Mouse (Mus musculus): ENCODE measurements around the gene Ms4a6d. TPM values are rescaled to one million over a fixed set of nuclear protein-coding genes. Genes with fewer than 3 reads are reported as not detected.
"Not testable (repeated sequence)": the region's sequence is repeated elsewhere in the genome, so short reads cannot be mapped to it uniquely, and the experiment has no call there.

Gene Ms4a6d
- polyA plus RNA-seq, 1 experiment from 2014 or later = 6.4 TPM

GRCm38 (mm10) chr19:11547911-11548310, 56.7 kb downstream of the Ms4a6d start:
- Histone ChIP-seq H3K9ac (no peak overlapping the region), H3K4me2 (no peak overlapping the region), H3K4me3 (no peak overlapping the region), H3K36me3 (no peaks in the 10 kb centered on the region), H3K27me3 (no peaks in the 10 kb centered on the region), H3K9me3 (no peaks in the 10 kb centered on the region), H3K4me1 (no peaks in the 10 kb centered on the region), H3K27ac (no peak overlapping the region)
- no peak for ATAC-seq (ENCODE audit: borderline replicate concordance, extremely low read depth, low FRiP score, low TSS enrichment)

GRCm38 (mm10) chr19:11544383-11544782, 60.3 kb downstream of the Ms4a6d start:
- not testable (repeated sequence) for H3K36me3 ChIP-seq; H3K4me3 ChIP-seq; H3K4me1 ChIP-seq; H3K27ac ChIP-seq; ATAC-seq (ENCODE audit: borderline replicate concordance, extremely low read depth, low FRiP score, low TSS enrichment); H3K9me3 ChIP-seq; H3K27me3 ChIP-seq; H3K9ac ChIP-seq; H3K4me2 ChIP-seq
- 59% methylated on average over 2 of the region's 2 CpGs for WGBS

- H3K9ac ChIP-seq; H3K27ac ChIP-seq; H3K27me3 ChIP-seq; H3K9me3 ChIP-seq; H3K36me3 ChIP-seq; H3K4me2 ChIP-seq; H3K4me1 ChIP-seq; ATAC-seq (ENCODE audit: borderline replicate concordance, extremely low read depth, low FRiP score, low TSS enrichment); H3K4me3 ChIP-seq: not testable (repeated sequence)
- WGBS = 66% methylated on average over 1 of the region's 1 CpGs
Observed at GRCm38 (mm10) chr19:11540166-11540821, 64.4 kb downstream of the Ms4a6d start.

- ATAC-seq (ENCODE audit: borderline replicate concordance, extremely low read depth, low FRiP score, low TSS enrichment) = no peak
- 0 out of 2 replicates have a peak, but pooled peaks cover 5% of the 10 kb centered on the region for H3K4me1 ChIP-seq
- H3K36me3 ChIP-seq = no peaks in the 10 kb centered on the region
- H3K9me3 ChIP-seq = no peaks in the 10 kb centered on the region
- 15% methylated on average over 2 of the region's 2 CpGs for WGBS
- no peak overlapping the region for H3K4me2 ChIP-seq
- no peak overlapping the region for H3K27ac ChIP-seq
- H3K27me3 ChIP-seq = no peaks in the 10 kb centered on the region
- H3K4me3 ChIP-seq = no peak overlapping the region
- no peak overlapping the region for H3K9ac ChIP-seq
Observed at GRCm38 (mm10) chr19:11537336-11537735, 67.3 kb downstream of the Ms4a6d start.

Other genes with a start within 250 kb of the Ms4a6d start
- 4.6 and 6.4 TPM in 2 replicates for gene Ms4a4a, start 229.3 kb downstream of the Ms4a6d start, polyA plus RNA-seq (2015; fragmentation: Nextera tagmentation; extraction: Ambion mirVana)
- 1.2 and 1.9 TPM in 2 replicates for gene Ms4a4c, start 200.1 kb downstream of the Ms4a6d start, polyA plus RNA-seq (2015; fragmentation: Nextera tagmentation; extraction: Ambion mirVana)
- gene Ms4a4b, start 161.3 kb downstream of the Ms4a6d start, polyA plus RNA-seq (2015; fragmentation: Nextera tagmentation; extraction: Ambion mirVana) = 0.04 and 0.69 TPM in 2 replicates
- 6.0 and 7.9 TPM in 2 replicates for gene Ms4a6c, start 135.5 kb downstream of the Ms4a6d start, polyA plus RNA-seq (2015; fragmentation: Nextera tagmentation; extraction: Ambion mirVana)
- gene Gm8369, start 118.9 kb downstream of the Ms4a6d start, polyA plus RNA-seq (2015; fragmentation: Nextera tagmentation; extraction: Ambion mirVana) = 0.22 TPM in 1 of 2 replicates, not detected in the other
- 4.9 and 7.1 TPM in 2 replicates for gene Ms4a6b, start 88.3 kb downstream of the Ms4a6d start, polyA plus RNA-seq (2015; fragmentation: Nextera tagmentation; extraction: Ambion mirVana)
- 1.2 and 1.4 TPM in 2 replicates for gene Ms4a4d, start 68.0 kb downstream of the Ms4a6d start, polyA plus RNA-seq (2015; fragmentation: Nextera tagmentation; extraction: Ambion mirVana)
- gene Ms4a2, start 18.9 kb upstream of the Ms4a6d start, polyA plus RNA-seq (2015; fragmentation: Nextera tagmentation; extraction: Ambion mirVana) = 0.17 and 0.23 TPM in 2 replicates
- 0.19 TPM in 1 of 2 replicates, not detected in the other for gene Ms4a3, start 36.0 kb upstream of the Ms4a6d start, polyA plus RNA-seq (2015; fragmentation: Nextera tagmentation; extraction: Ambion mirVana)
- gene Oosp2, start 55.7 kb upstream of the Ms4a6d start, polyA plus RNA-seq (2015; fragmentation: Nextera tagmentation; extraction: Ambion mirVana) = not detected in 2 replicates
- not detected in 2 replicates for gene Oosp1, start 86.3 kb upstream of the Ms4a6d start, polyA plus RNA-seq (2015; fragmentation: Nextera tagmentation; extraction: Ambion mirVana)
- not detected in 2 replicates for gene Oosp3, start 92.2 kb upstream of the Ms4a6d start, polyA plus RNA-seq (2015; fragmentation: Nextera tagmentation; extraction: Ambion mirVana)
- gene Gif, start 142.7 kb upstream of the Ms4a6d start, polyA plus RNA-seq (2015; fragmentation: Nextera tagmentation; extraction: Ambion mirVana) = 0.70 and 0.71 TPM in 2 replicates
- 45.7 and 46.2 TPM in 2 replicates for gene Mrpl16, start 165.5 kb upstream of the Ms4a6d start, polyA plus RNA-seq (2015; fragmentation: Nextera tagmentation; extraction: Ambion mirVana)
- gene Stx3, start 214.6 kb upstream of the Ms4a6d start, polyA plus RNA-seq (2015; fragmentation: Nextera tagmentation; extraction: Ambion mirVana) = 17.0 and 17.6 TPM in 2 replicates
- gene Olfr1417, start 234.4 kb upstream of the Ms4a6d start, polyA plus RNA-seq (2015; fragmentation: Nextera tagmentation; extraction: Ambion mirVana) = not detected in 2 replicates